Mouse (Mus musculus) small intestine, adult 2 months (tissue): Measurements from ENCODE around the gene Heg1.

Experiments used
- CTCF ChIP-seq: fragments of 200-500 bp; IDR thresholded peaks from 2 replicates; pipeline ENCODE4 v1.5.1; 2012; ENCODE audit warnings: low read depth, mild to moderate bottlenecking, control low read depth, inconsistent platforms, low read length, moderate library complexity, mixed read lengths; ENCODE audit not compliant: insufficient replicate concordance, insufficient read length; ENCODE audit errors: extremely low read depth
- POLR2A ChIP-seq: fragments of 200-500 bp; IDR thresholded peaks from 2 replicates; pipeline ENCODE4 v1.6.1; 2012; ENCODE audit warnings: low read depth, mild to moderate bottlenecking, control low read depth, inconsistent platforms, low read length, moderate library complexity

DNA sequence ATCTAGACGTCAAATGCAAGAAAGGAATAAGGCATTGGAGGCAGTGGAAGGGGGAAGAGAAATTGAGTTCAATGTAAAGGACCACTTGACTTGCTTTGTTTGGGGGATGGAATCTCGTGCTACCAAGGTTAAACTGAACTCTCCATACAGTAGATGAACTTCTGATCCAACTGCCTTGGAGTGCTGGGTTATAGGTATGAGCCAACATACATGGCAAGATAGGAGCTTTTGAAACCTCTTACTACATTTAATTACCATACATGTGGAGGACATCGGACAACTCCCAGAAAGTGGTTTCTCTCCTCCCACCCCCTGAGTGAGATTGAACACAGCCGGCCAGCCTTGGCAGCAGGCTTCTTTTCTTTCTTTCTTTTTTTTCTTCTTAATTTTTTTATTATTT lies 110.9 kb downstream of the Heg1 start:
- TF ChIP-seq CTCF (no peak), POLR2A (no peak)
